Mouse (Mus musculus) thymus, postnatal 0 days (tissue): Measurements from ENCODE around the gene Mthfd2. TPM values are rescaled to one million over a fixed set of nuclear protein-coding genes. Genes with fewer than 3 reads are reported as not detected.
"Not testable (repeated sequence)": the region's sequence is repeated elsewhere in the genome, so short reads cannot be mapped to it uniquely, and the experiment has no call there.

Source experiments
- DNase-seq: peaks from one replicate; pipeline ENCODE4 v3.0.0-alpha.2; 2015; ENCODE audit warnings: low spot score
- polyA plus RNA-seq: library from polyadenylated mRNA; unstranded; fragments of >200 nt; fragmentation: Nextera tagmentation; extraction: Ambion mirVana; gene quantifications from 2 replicates; pipeline ENCODE4 v1.2.1, GENCODE M21; 2015

The Mthfd2 gene
- polyA plus RNA-seq: 40.7 and 48.6 TPM in 2 replicates

- peak; percentile 97 for DNase-seq
Measured at GRCm38 (mm10) chr6:83325525-83326393, at the start of gene Mthfd2, which contains the start of gene Mob1a. TSS of gene Mthfd2 (minus strand) at chr6:83325908. TSS of gene Mob1a (plus strand) at chr6:83326016.

GRCm38 (mm10) chr6:83373704-83374300 lies 48.1 kb upstream of the Mthfd2 start:
- no peak for DNase-seq

GRCm38 (mm10) chr6:83371350-83371749 lies 45.6 kb upstream of the Mthfd2 start:
- DNase-seq: no peak

DNA sequence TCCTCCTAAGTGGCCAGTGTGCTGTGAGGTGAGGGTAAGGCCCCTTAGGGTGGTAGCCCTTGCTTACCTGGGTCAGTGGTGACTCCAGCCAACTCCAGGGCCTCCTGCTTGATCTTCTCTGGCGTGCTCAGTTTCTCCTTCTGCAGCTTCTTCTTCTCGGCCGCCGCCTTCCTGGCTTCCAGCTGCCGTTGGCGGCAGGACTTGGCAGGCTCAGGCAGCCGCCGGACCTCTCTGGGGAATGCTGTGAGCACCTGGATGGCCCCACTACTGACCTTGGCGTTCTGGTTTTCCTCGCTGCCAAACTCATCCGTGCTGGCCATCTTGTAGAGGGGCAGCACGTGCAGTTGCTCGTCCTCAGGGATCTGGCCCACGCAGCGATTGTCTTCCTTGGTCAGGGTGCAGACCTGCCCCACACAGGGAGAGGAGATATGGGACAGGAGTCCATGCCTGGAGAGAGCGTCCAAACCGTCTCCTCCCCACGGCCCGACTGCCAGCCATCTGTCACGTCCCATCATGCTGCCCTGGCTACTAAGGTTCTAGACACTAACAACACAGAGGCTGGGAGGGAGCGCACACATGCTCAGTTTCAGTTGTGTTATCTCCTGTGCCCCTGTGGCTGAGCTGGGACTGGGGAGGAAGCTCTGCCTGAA lies 44.7 kb upstream of the Mthfd2 start:
- no peak for DNase-seq

DNA sequence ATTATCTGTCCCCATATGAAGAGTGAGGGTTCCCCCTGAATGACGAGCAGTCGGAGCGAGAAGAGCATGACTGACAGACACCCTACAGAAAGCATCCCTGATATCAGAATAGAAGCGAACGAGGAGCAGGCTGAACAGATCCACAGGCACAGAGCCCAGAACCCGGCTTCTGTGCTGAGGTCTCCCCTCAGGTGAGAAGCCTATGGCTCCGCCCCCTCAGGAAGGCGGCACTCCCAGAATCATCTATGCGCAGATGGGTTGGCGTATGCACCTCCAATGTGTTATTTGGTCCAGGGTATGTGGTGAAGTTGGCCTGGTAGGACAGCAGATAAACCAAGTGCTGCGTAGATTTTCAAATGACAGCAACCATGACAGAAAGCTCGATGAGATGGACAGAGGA lies 37.4 kb upstream of the Mthfd2 start:
- no peak for DNase-seq

DNA sequence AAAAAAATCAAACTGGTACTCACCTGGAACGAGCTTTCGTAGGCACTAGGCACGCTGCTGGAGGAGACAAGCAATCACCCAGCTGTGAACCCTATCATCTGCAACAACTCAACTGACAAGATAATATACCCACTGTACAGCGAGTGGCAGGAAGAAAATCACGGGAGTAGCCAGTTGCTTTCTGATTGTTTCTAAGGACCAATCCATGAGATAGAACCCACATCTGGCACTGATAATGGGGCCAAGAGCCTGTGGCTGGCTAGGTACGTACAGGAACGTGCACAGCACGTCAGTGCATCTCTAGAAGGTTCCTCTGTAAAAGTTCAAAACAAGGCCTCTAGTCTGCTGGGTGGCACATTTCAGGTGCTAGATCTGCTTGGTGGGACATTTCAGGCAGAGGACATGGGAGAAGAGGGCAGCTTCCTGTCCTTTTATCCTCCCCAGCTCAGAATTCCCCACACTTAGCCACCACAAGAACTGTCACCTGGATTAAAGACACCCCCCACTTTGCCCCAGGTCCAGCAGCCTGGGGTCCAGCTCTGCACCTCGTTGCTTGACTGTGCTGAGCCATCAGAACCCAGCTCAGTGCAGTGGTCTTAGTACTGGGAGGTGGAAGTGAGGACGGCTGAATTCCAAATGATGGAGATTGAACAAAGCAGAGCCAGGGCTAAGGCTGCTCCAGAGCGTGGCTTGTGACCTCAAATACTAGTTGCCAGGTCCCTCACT lies 36.0 kb upstream of the Mthfd2 start:
- DNase-seq: no peak

- no peak for DNase-seq
Measured at GRCm38 (mm10) chr6:83357436-83357835, 31.7 kb upstream of the Mthfd2 start.

DNA sequence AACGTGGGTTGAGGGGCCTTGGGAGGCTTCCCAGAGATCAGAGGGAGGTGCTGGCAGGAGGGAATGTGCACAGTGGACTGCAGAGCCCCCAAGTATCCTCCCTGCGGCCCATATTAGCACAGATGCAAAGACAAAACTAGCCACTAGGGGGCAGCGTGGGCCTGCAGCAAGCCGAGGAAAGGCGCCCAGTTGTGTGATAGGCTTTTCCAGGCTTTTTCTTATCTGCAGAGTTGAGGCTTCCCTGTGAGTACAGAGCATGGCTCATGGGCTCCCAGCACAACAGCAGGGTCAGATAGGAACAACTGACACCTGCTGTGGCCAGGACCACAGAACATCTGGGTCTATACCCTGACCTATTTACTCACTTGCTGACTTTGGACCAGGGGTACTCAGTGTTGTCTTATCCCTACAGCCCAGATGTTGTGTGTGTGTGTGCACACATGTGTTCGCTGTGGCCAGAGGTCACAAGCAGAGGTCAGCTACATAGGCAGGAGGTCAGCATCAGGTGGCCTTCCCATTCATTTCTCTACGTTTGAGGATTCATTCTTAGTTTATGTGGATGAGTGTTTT lies 30.9 kb upstream of the Mthfd2 start:
- peak; percentile 82 for DNase-seq

DNA sequence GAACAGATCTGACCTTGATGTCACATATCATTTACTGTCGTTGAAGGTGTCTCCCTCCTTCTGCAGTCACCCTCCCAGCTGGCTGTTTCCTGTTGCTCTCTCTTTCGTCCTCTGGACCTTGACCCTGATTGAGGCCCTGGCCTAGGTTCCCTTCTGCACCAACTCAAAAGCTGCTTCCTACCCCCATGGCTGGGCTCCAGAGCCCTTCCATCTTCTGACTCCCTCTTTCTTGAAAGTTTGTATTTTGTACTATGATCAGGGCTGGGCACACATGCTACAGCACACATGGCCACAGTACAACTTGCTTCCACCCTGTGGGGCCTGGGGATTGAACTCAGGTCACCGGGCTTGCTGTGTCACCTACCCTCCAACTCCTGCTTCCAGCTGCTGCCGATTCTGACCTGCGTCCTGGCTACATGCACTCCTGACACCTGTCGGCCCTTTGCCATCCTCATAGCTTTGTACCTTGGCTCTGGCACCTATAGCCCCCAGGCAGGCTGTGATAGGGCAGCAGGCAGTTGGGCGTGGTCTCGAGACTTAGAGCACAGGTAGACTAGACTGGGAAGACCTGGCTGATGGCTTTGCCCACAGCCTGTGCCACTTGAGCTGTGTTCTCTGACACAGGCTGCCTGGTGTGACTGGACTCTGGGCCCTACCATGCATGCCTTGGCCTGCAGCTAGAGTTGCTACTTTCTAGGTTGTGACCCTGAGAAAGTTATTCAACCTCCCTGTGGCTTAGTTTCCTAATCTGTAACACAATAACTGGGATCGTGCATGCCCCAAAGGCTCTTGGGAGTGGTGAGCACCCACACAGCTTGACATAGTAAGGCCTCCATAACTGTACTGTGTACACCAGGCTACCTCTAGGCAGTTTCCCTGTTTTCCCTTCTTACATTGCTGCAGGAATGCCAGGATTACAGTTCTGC lies 29.4 kb upstream of the Mthfd2 start:
- DNase-seq: no peak

- DNase-seq: no peak
Measured at GRCm38 (mm10) chr6:83352666-83353410, 27.1 kb upstream of the Mthfd2 start.

GRCm38 (mm10) chr6:83351490-83352160 lies 25.9 kb upstream of the Mthfd2 start:
- no peak for DNase-seq

DNA sequence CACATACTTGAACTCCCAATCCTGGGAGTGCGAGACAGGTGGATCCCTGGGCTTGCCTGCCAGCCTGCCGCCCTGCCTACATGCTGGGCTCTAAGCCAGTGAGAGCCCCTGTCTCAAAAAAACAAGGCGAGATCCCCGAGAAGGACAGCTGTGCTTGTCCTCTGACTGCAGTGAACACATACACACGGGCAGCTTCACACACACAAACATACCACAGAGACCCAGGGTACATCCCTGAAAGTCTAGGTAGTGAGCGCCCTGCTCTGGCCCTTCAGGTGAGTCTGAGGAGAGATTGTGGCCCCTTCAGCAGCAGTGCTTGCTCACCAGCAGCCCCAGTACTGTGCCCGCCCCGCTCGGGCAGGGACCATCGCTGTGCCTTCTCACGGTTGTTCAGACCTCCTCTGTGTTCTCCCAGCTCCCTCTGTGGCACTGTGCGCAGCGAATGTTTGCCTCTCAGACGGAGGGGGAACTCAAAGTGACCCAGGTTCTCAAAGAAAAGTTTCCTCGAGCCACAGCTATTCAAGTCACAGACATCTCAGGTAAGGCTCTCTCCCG lies 25.2 kb upstream of the Mthfd2 start:
- no peak for DNase-seq

GRCm38 (mm10) chr6:83350172-83350571 lies 24.5 kb upstream of the Mthfd2 start:
- DNase-seq: no peak

DNA sequence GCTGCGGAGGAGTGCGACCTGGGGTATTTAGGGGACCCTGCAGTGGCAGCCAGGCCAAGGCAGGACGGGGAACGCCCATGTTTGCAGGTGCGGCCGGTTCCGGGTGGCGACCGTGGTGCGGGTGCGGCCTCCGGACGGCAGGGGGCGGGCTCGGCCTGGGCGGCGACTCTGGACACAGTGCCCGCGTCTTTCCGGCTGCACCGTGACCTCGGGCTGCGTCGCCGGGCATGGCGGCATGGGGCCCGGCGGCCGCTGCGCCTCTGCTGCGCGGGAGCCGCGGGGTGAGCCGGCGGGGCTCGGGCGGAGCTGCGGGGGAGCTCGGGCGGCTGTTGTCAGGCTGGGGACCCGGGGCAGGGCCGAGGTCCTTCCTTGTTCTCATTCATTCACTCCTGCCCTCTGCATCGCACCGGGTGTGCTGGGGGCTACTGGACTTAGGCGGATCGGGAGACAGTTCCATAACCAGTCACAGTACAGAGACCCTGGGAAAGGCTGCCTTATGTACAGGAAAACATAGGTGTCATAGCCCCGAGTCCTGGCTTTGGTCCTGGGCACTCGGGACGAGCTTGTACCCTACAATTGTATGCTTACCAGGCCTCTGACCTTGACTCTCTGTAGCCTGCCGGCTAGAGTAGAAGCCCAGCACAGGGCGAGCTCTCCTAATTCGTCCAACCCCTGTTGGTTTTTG lies 23.7 kb upstream of the Mthfd2 start:
- peak; percentile 83 for DNase-seq

DNA sequence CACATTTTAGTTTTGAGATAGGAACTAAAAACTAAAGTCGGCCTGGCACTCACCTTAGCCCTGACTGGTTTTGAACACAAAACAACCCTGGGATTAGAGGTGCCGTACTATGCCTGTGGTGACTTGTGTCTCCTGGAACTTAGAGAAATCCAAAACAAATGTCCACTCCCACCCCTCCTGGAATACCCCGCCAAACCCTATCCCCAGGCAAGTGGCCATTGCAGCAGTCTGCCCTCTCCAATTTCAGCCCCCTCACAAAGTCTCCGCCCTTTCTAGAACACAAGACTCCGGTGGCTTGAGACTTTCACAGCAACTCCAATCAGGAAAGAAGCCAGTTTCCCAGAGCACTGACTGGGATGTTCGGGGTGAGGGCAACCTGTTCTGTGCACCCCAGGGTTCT lies 23.2 kb upstream of the Mthfd2 start, which contains the start of gene Bola3:
Gene Bola3, plus strand, starts transcription at position 275 of the 400 bp plus-strand sequence.
- DNase-seq: no peak

DNA sequence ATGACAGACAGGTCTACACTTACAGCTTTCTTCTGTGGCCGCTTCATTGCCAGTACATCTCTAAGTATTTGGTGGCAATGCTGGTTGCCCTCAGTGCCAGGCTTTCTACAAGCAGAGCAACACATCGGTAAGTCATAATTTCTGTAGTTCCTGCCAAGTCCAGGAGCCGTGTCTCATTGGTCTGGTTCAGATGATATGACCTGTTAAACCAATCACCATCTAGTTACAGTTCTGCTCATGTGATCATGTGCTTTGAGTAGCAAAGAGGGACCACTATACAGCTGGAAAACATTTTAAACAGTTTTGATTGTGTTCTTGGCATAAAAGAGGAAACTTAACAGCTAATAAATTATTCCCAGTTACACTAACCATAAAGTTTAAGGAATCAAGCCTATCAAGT lies 22.2 kb upstream of the Mthfd2 start:
- DNase-seq: no peak

DNA sequence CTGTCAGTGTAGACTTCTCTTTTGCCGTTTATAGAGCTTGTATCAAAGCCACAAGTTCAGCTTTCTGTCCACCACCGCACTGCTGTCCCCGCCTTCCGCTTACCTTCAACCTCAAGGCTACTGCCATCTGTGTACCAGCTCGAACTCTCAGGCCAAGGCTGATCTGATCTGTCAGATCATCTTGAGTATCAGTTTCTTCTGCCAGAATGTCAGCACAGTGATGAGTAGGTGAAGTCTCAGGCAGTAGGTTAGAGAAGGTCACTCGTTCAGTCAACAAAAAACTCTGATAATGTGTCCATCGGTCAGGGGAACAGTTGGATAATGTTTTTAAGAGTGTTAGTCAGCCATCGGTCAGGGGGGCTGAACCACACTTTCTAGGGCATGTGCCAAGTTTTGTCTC lies 19.6 kb upstream of the Mthfd2 start:
- DNase-seq: not testable (repeated sequence)

GRCm38 (mm10) chr6:83342957-83343356 lies 17.2 kb upstream of the Mthfd2 start:
- DNase-seq: no peak
